Comparison of ENCODE assay signal across 11 mouse cellular contexts in the genomic region with DNA sequence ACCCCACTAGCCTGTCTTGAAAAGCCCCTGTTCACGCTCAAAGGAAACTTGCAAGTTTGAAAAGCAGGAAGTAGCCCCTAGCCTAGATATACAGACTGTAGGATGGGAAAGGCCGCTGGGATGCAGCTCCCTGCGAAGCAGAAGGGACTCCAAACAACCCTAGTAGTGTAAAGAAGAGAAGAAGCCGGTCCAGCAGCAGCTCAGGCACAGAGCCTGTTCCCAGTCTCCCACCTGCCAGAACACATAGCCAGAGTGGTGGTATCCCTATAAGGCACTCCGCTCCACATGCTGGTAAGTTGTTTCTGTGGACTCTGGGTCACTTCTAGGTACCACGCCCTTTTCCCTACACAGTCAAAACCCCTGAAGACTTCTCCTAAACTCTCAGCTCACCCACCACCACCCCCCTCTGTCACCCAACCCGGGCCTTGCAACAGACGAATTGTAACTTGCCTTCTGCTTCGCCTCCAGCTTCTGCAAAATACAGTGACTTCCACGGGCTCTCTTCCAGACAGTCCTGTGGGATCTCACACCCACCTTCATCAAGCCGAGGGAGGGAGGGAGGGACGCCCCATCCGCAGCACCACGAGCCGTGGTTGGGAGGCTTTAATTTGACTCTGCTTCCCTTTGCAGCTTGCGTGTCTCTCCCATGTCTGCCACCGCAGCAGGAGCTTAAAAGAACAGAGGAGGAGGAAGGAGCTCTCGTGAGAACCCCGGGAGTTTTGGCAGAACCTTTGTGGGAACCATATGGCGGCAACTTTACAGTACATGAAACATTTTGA.
DNase-seq lines count a peak whose midpoint lies in the region; ATAC-seq and TF ChIP-seq lines count a peak whose summit lies in the region.
"Had no signal": no experiment of that assay in that cellular context is flagged by ENCODE, and none has a peak within 500 bp of the region (broad histone marks: within the 10 kb centered on the region; RNA-seq: fewer than 3 reads in every experiment).

No protein-coding gene starts in this region.

- intact Hi-C loops in heart, postnatal 36 days (cut with DNase I): no loop called here
- intact Hi-C loops in left cerebral cortex, postnatal 10 days (cut with DNase I): loop anchor here (5.0 kb wide), 1 partner anchor 206 kb away; no protein-coding TSS in a partner anchor

- no peaks in the 10 kb centered on the region for H3K9me3 ChIP-seq in heart, embryonic 10.5 days
- H3K9me3 ChIP-seq in forebrain, embryonic 15.5 days: no peaks in the 10 kb centered on the region

- H3K4me2 ChIP-seq in forebrain, embryonic 15.5 days (replicated peaks): peak overlapping the region; percentile 10; the same call in 1 of the 2 replicates

- 0 out of 2 replicates have a peak, but pooled peaks cover 3% of the 10 kb centered on the region for H3K4me1 ChIP-seq in heart, embryonic 10.5 days
- peaks cover 10% of the 10 kb centered on the region for H3K4me1 ChIP-seq in forebrain, embryonic 15.5 days

- H3K9ac ChIP-seq in forebrain, embryonic 15.5 days (replicated peaks): no peak overlapping the region

- no peak overlapping the region for H3K27ac ChIP-seq in heart, embryonic 10.5 days
- H3K27ac ChIP-seq in forebrain, embryonic 15.5 days (replicated peaks): peak overlapping the region; percentile 63
- H3K27ac ChIP-seq: macrophage had no signal

- 41% methylated on average over 20 of the region's 20 CpGs for WGBS in heart, embryonic 10.5 days
- 61% methylated on average over 20 of the region's 20 CpGs for WGBS in forebrain, embryonic 15.5 days

- TF ChIP-seq POLR2A in brain, embryonic 14.5 days (IDR thresholded peaks at IDR 0.05; ENCODE audit: borderline replicate concordance, extremely low read depth, insufficient read depth, insufficient read length, poor library complexity, severe bottlenecking): no peak

- ATAC-seq in forebrain, embryonic 15.5 days (replicated peaks): peak; percentile 75

- H3K4me3 ChIP-seq in heart, embryonic 10.5 days: peak overlapping the region; percentile 19; the same call in 1 of the 2 replicates
- peak overlapping the region; percentile 12; the same call in 1 of the 2 replicates for H3K4me3 ChIP-seq in forebrain, embryonic 15.5 days

- DNase-seq in heart, embryonic 10.5 days (ENCODE audit: low spot score): no peak
- DNase-seq in heart, postnatal 36 days: no peak
- DNase-seq in brain, embryonic 14.5 days (ENCODE audit: low read depth): peak; percentile 80
- peak; percentile 51 to 66 for DNase-seq in left cerebral cortex, postnatal 10 days (ENCODE audit: extremely low spot score in 1 of 2, low spot score in 2 of 2)
- no peak for DNase-seq in adrenal gland, adult 8-10 months
- DNase-seq in ovary, adult 18-20 months (ENCODE audit: low spot score): no peak
- DNase-seq in neural tube, embryonic 10.5 days (ENCODE audit: extremely low spot score, low spot score): no peak
- DNase-seq: adrenal gland, postnatal 10 days; retina, postnatal 1 day had no signal

- no peaks in the 10 kb centered on the region for H3K36me3 ChIP-seq in heart, embryonic 10.5 days
- H3K36me3 ChIP-seq in forebrain, embryonic 15.5 days: no peaks in the 10 kb centered on the region

- H3K27me3 ChIP-seq in heart, embryonic 10.5 days (ENCODE audit: insufficient read depth, poor library complexity, severe bottlenecking): no peaks in the 10 kb centered on the region
- no peaks in the 10 kb centered on the region for H3K27me3 ChIP-seq in forebrain, embryonic 15.5 days

- TF ChIP-seq CTCF in brain, embryonic 14.5 days (IDR thresholded peaks at IDR 0.05; ENCODE audit: borderline replicate concordance, extremely low read depth, insufficient read depth, insufficient read length): no peak

Comparison
In these comparisons a context has a peak if more than half of its experiments do, and no peak if none do; other contexts are left out.
1. DNase-seq: peak in brain, embryonic 14.5 days (single experiment) and left cerebral cortex, postnatal 10 days (2 of 2); none in heart, embryonic 10.5 days (single experiment), heart, postnatal 36 days (0 of 2), adrenal gland, adult 8-10 months (single experiment), ovary, adult 18-20 months (single experiment) and neural tube, embryonic 10.5 days (single experiment).